Mouse (Mus musculus) layer of hippocampus, postnatal 10 days (tissue): ENCODE results near the gene Cmip. TPM values are rescaled to one million over a fixed set of nuclear protein-coding genes. Genes with fewer than 3 reads are reported as not detected.

Experiments used
- DNase-seq, 2 experiments: peaks; one replicate each; pipeline ENCODE4 v3.0.0; 2021; ENCODE audit warnings: low spot score in 2 of 2
- total RNA-seq, 2 experiments: library from RNA; stranded (reverse); gene quantifications; 2 replicates each; pipeline ENCODE4 v1.2.3; 2021

Gene Cmip
- total RNA-seq, 2 experiments from 2014 or later, result 338 to 353 TPM

GRCm38 (mm10) chr8:117321232-117321631 is 64.4 kb downstream of the Cmip start:
- no peak for DNase-seq

GRCm38 (mm10) chr8:117322021-117322420 is 65.2 kb downstream of the Cmip start:
- peak; percentile 58 to 65 for DNase-seq

- no peak for DNase-seq
Measured at GRCm38 (mm10) chr8:117322715-117323310, 65.9 kb downstream of the Cmip start.

- no peak for DNase-seq
Measured at GRCm38 (mm10) chr8:117324821-117325220, 68.0 kb downstream of the Cmip start.

GRCm38 (mm10) chr8:117326735-117327134 is 69.9 kb downstream of the Cmip start:
- DNase-seq, result no peak

GRCm38 (mm10) chr8:117327385-117327837 is 70.5 kb downstream of the Cmip start:
- no peak for DNase-seq

GRCm38 (mm10) chr8:117328758-117329157 is 71.9 kb downstream of the Cmip start:
- DNase-seq, result no peak

- no peak for DNase-seq
Measured at GRCm38 (mm10) chr8:117329167-117329566, 72.3 kb downstream of the Cmip start.

- DNase-seq, result no peak
Measured at GRCm38 (mm10) chr8:117329903-117330302, 73.0 kb downstream of the Cmip start.

- DNase-seq, result no peak
Measured at GRCm38 (mm10) chr8:117332229-117333010, 75.6 kb downstream of the Cmip start.

- no peak for DNase-seq
Measured at GRCm38 (mm10) chr8:117333619-117334018, 76.8 kb downstream of the Cmip start.

- no peak for DNase-seq
Measured at GRCm38 (mm10) chr8:117334058-117334747, 77.3 kb downstream of the Cmip start.

GRCm38 (mm10) chr8:117334748-117335393 is 78.0 kb downstream of the Cmip start:
- no peak for DNase-seq

GRCm38 (mm10) chr8:117335423-117335822 is 78.6 kb downstream of the Cmip start:
- DNase-seq, result no peak

- no peak for DNase-seq
Measured at GRCm38 (mm10) chr8:117337188-117337587, 80.3 kb downstream of the Cmip start.

GRCm38 (mm10) chr8:117338678-117339077 is 81.8 kb downstream of the Cmip start:
- DNase-seq, result no peak

GRCm38 (mm10) chr8:117339296-117339957 is 82.6 kb downstream of the Cmip start:
- no peak for DNase-seq

- DNase-seq, result no peak
Measured at GRCm38 (mm10) chr8:117339958-117340651, 83.2 kb downstream of the Cmip start.

- DNase-seq, result no peak
Measured at GRCm38 (mm10) chr8:117340800-117341199, 83.9 kb downstream of the Cmip start.

GRCm38 (mm10) chr8:117342735-117343385 is 86.0 kb downstream of the Cmip start:
- no peak for DNase-seq
